Mouse (Mus musculus): ENCODE data around the gene Vmn1r100. TPM values are rescaled to one million over a fixed set of nuclear protein-coding genes. Genes with fewer than 3 reads are reported as not detected.
"Not testable (repeated sequence)": the region's sequence is repeated elsewhere in the genome, so short reads cannot be mapped to it uniquely, and the experiment has no call there.

Gene Vmn1r100
- not detected in 2 replicates for polyA plus RNA-seq (2014; fragmentation: Nextera tagmentation; extraction: Ambion mirVana)

DNA sequence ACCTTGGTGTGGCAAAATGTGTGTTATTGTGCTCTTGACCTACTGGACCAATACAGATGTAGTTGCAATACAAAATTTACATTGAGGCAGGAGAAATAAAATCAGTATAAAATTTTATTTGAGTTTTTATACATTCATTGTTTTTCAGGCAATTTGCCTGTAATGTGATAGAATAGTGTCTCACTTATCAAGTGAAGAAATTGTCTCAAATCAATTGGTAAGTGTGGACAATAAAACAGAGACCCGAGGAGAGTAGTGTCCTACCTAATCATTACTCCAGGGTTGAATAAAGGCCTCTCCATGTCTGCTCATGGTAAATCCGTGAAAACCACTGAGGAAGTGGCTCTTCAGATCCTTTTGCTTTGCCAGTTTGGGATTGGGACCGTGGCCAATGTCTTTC is at the start of gene Vmn1r100:
TSS of gene Vmn1r100 (plus strand) at position 301 of the 400 bp plus-strand sequence.
- not testable (repeated sequence) for H3K4me2 ChIP-seq (ENCODE audit: low read depth, low read length); H3K27me3 ChIP-seq (replicated peaks; ENCODE audit: control insufficient read depth, insufficient read depth, low read length); H3K4me3 ChIP-seq (ENCODE audit: low read depth, low read length); ATAC-seq (ENCODE audit: low read depth); DNase-seq (ENCODE audit: low spot score); H3K27ac ChIP-seq (replicated peaks; ENCODE audit: low read depth, low read length); H3K4me1 ChIP-seq (ENCODE audit: control insufficient read depth, insufficient read depth, low read length); H3K9me3 ChIP-seq (ENCODE audit: control insufficient read depth, low read length); H3K9ac ChIP-seq (ENCODE audit: low read depth, low read length); H3K36me3 ChIP-seq (ENCODE audit: control insufficient read depth, insufficient read depth, low read length)
- WGBS = no CpG with 5 or more reads among the region's 3 CpGs

DNA sequence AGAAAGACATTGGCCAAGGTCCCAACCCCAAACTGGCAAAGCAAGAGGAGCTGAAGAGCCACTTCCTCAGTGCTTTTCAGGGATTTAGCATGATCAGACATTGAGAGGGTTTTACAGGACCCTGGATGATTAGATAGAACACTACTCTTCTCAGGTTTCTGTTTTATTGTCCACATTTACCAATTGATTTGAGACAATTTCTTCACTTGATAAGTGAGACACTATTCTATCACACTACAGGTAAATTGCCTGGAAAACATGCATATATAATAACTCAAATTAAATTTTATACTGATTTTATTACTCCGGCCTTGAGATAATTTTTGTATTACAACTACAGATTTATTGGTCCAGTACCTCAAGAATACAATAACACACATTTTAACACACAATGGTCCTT is 42.4 kb upstream of the Vmn1r100 start, which contains the start of gene Gm5728:
TSS of gene Gm5728 (minus strand) at position 101 of the 400 bp plus-strand sequence.
- H3K27ac ChIP-seq (replicated peaks; ENCODE audit: low read depth, low read length); H3K4me2 ChIP-seq (ENCODE audit: low read depth, low read length); H3K9me3 ChIP-seq (ENCODE audit: control insufficient read depth, low read length); H3K4me1 ChIP-seq (ENCODE audit: control insufficient read depth, insufficient read depth, low read length); ATAC-seq (ENCODE audit: low read depth); DNase-seq (ENCODE audit: low spot score); H3K27me3 ChIP-seq (replicated peaks; ENCODE audit: control insufficient read depth, insufficient read depth, low read length); H3K9ac ChIP-seq (ENCODE audit: low read depth, low read length); H3K36me3 ChIP-seq (ENCODE audit: control insufficient read depth, insufficient read depth, low read length); H3K4me3 ChIP-seq (ENCODE audit: low read depth, low read length): not testable (repeated sequence)
- WGBS = no CpG with 5 or more reads among the region's 1 CpGs

DNA sequence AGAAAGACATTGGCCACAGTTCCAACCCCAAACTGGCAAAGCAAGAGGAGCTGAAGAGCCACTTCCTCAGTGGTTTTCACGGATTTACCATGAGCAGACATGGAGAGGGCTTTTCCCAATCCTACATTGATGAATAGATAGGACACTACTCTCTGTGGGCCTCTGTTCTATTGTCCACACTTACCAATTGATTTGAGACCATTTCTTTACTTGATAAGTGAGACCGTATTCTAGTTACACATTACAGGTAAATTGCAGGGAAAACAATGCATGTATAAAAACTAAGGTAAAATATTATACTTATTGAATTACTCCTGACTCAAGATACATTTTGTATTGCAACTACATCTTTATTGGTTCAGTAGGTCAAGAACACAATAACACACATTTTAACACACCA is 24.8 kb downstream of the Vmn1r100 start, which contains the start of gene Vmn1r101:
TSS of gene Vmn1r101 (minus strand) at position 101 of the 400 bp plus-strand sequence.
- not testable (repeated sequence) for H3K4me2 ChIP-seq (ENCODE audit: low read depth, low read length); H3K27me3 ChIP-seq (replicated peaks; ENCODE audit: control insufficient read depth, insufficient read depth, low read length); H3K27ac ChIP-seq (replicated peaks; ENCODE audit: low read depth, low read length); H3K4me3 ChIP-seq (ENCODE audit: low read depth, low read length); ATAC-seq (ENCODE audit: low read depth); H3K9me3 ChIP-seq (ENCODE audit: control insufficient read depth, low read length); H3K36me3 ChIP-seq (ENCODE audit: control insufficient read depth, insufficient read depth, low read length); H3K9ac ChIP-seq (ENCODE audit: low read depth, low read length); DNase-seq (ENCODE audit: low spot score); H3K4me1 ChIP-seq (ENCODE audit: control insufficient read depth, insufficient read depth, low read length)
- no CpG with 5 or more reads among the region's 2 CpGs for WGBS

Other genes starting within 250 kb of the Vmn1r100 start
- not detected in 2 replicates for gene Vmn1r94, start 249.6 kb upstream of the Vmn1r100 start, polyA plus RNA-seq (2014; fragmentation: Nextera tagmentation; extraction: Ambion mirVana)
- not detected in 2 replicates for gene Vmn1r95, start 224.2 kb upstream of the Vmn1r100 start, polyA plus RNA-seq (2014; fragmentation: Nextera tagmentation; extraction: Ambion mirVana)
- not detected in 2 replicates for gene Gm6164, start 212.3 kb upstream of the Vmn1r100 start, polyA plus RNA-seq (2014; fragmentation: Nextera tagmentation; extraction: Ambion mirVana)
- gene Gm4498, start 184.1 kb upstream of the Vmn1r100 start, polyA plus RNA-seq (2014; fragmentation: Nextera tagmentation; extraction: Ambion mirVana) = not detected in 2 replicates
- not detected in 2 replicates for gene Gm5890, start 155.1 kb upstream of the Vmn1r100 start, polyA plus RNA-seq (2014; fragmentation: Nextera tagmentation; extraction: Ambion mirVana)
- gene Gm4133, start 83.9 kb upstream of the Vmn1r100 start, polyA plus RNA-seq (2014; fragmentation: Nextera tagmentation; extraction: Ambion mirVana) = not detected in 2 replicates
- gene Gm5728, start 42.5 kb upstream of the Vmn1r100 start, polyA plus RNA-seq (2014; fragmentation: Nextera tagmentation; extraction: Ambion mirVana) = not detected in 2 replicates
- gene Vmn1r101, start 24.7 kb downstream of the Vmn1r100 start, polyA plus RNA-seq (2014; fragmentation: Nextera tagmentation; extraction: Ambion mirVana) = not detected in 2 replicates
- not detected in 2 replicates for gene Gm10670, start 57.0 kb downstream of the Vmn1r100 start, polyA plus RNA-seq (2014; fragmentation: Nextera tagmentation; extraction: Ambion mirVana)
- gene Vmn1r103, start 92.6 kb downstream of the Vmn1r100 start, polyA plus RNA-seq (2014; fragmentation: Nextera tagmentation; extraction: Ambion mirVana) = not detected in 2 replicates
- gene Vmn1r104, start 115.9 kb downstream of the Vmn1r100 start, polyA plus RNA-seq (2014; fragmentation: Nextera tagmentation; extraction: Ambion mirVana) = not detected in 2 replicates
- not detected in 2 replicates for gene Gm5726, start 127.8 kb downstream of the Vmn1r100 start, polyA plus RNA-seq (2014; fragmentation: Nextera tagmentation; extraction: Ambion mirVana)
- not detected in 2 replicates for gene Gm4141, start 158.3 kb downstream of the Vmn1r100 start, polyA plus RNA-seq (2014; fragmentation: Nextera tagmentation; extraction: Ambion mirVana)
- not detected in 2 replicates for gene Gm4513, start 181.1 kb downstream of the Vmn1r100 start, polyA plus RNA-seq (2014; fragmentation: Nextera tagmentation; extraction: Ambion mirVana)

Measured in embryonic facial prominence, embryonic 14.5 days (tissue).